Mouse (Mus musculus): ENCODE measurements around the gene Gxylt1. TPM values are rescaled to one million over a fixed set of nuclear protein-coding genes. Genes with fewer than 3 reads are reported as not detected.

The Gxylt1 gene
- polyA plus RNA-seq, 1 experiment from 2014 or later = 4.3 TPM

- H3K4me3 ChIP-seq (ENCODE audit: low read length) = no peak overlapping the region
- H3K9ac ChIP-seq (ENCODE audit: low read depth, low read length) = no peak overlapping the region
- H3K27ac ChIP-seq (ENCODE audit: low read depth, low read length) = no peak overlapping the region
- peaks cover 4% of the 10 kb centered on the region; the same call in 1 of the 2 replicates for H3K4me1 ChIP-seq (ENCODE audit: control insufficient read depth, insufficient read depth, low read depth, low read length)
- no peaks in the 10 kb centered on the region for H3K27me3 ChIP-seq (replicated peaks; ENCODE audit: control insufficient read depth, insufficient read depth, low read length)
- no peak for ATAC-seq
- no peaks in the 10 kb centered on the region for H3K9me3 ChIP-seq (ENCODE audit: control insufficient read depth, low read length)
- WGBS = 63% methylated on average over 16 of the region's 16 CpGs
- H3K36me3 ChIP-seq (ENCODE audit: control insufficient read depth, insufficient read depth, low read length) = no peaks in the 10 kb centered on the region
- H3K4me2 ChIP-seq (ENCODE audit: low read length) = no peak overlapping the region
Measured at GRCm38 (mm10) chr15:93266361-93266760, 8.6 kb downstream of the Gxylt1 start.

- Histone ChIP-seq H3K27ac (ENCODE audit: low read depth, low read length) (no peak overlapping the region), H3K4me1 (ENCODE audit: control insufficient read depth, insufficient read depth, low read depth, low read length) (peaks cover 4% of the 10 kb centered on the region; the same call in 1 of the 2 replicates), H3K27me3 (replicated peaks; ENCODE audit: control insufficient read depth, insufficient read depth, low read length) (no peaks in the 10 kb centered on the region), H3K9me3 (ENCODE audit: control insufficient read depth, low read length) (no peaks in the 10 kb centered on the region), H3K4me3 (ENCODE audit: low read length) (no peak overlapping the region), H3K36me3 (ENCODE audit: control insufficient read depth, insufficient read depth, low read length) (no peaks in the 10 kb centered on the region), H3K9ac (ENCODE audit: low read depth, low read length) (no peak overlapping the region), H3K4me2 (ENCODE audit: low read length) (no peak overlapping the region)
- whole genome bisulfite sequencing = 41% methylated on average over 2 of the region's 2 CpGs
- ATAC-seq = no peak
Measured at GRCm38 (mm10) chr15:93265728-93266127, 9.3 kb downstream of the Gxylt1 start.

GRCm38 (mm10) chr15:93265231-93265630 lies 9.7 kb downstream of the Gxylt1 start:
- Histone ChIP-seq H3K4me3 (ENCODE audit: low read length) (no peak overlapping the region), H3K27ac (ENCODE audit: low read depth, low read length) (no peak overlapping the region), H3K9me3 (ENCODE audit: control insufficient read depth, low read length) (no peaks in the 10 kb centered on the region), H3K36me3 (ENCODE audit: control insufficient read depth, insufficient read depth, low read length) (no peaks in the 10 kb centered on the region), H3K4me1 (ENCODE audit: control insufficient read depth, insufficient read depth, low read depth, low read length) (peaks cover 4% of the 10 kb centered on the region; the same call in 1 of the 2 replicates), H3K27me3 (replicated peaks; ENCODE audit: control insufficient read depth, insufficient read depth, low read length) (no peaks in the 10 kb centered on the region), H3K9ac (ENCODE audit: low read depth, low read length) (no peak overlapping the region), H3K4me2 (ENCODE audit: low read length) (no peak overlapping the region)
- 90% methylated on average over 3 of the region's 3 CpGs for WGBS
- no peak for ATAC-seq

- H3K9me3 ChIP-seq (ENCODE audit: control insufficient read depth, low read length) = no peaks in the 10 kb centered on the region
- H3K27me3 ChIP-seq (replicated peaks; ENCODE audit: control insufficient read depth, insufficient read depth, low read length) = no peaks in the 10 kb centered on the region
- H3K9ac ChIP-seq (ENCODE audit: low read depth, low read length) = no peak overlapping the region
- peaks cover 4% of the 10 kb centered on the region; the same call in 1 of the 2 replicates for H3K4me1 ChIP-seq (ENCODE audit: control insufficient read depth, insufficient read depth, low read depth, low read length)
- no peak overlapping the region for H3K4me3 ChIP-seq (ENCODE audit: low read length)
- WGBS = 85% methylated on average over 3 of the region's 3 CpGs
- H3K36me3 ChIP-seq (ENCODE audit: control insufficient read depth, insufficient read depth, low read length) = no peaks in the 10 kb centered on the region
- no peak for ATAC-seq
- H3K4me2 ChIP-seq (ENCODE audit: low read length) = no peak overlapping the region
- H3K27ac ChIP-seq (ENCODE audit: low read depth, low read length) = no peak overlapping the region
Measured at GRCm38 (mm10) chr15:93264221-93264620, 10.8 kb downstream of the Gxylt1 start.

- Histone ChIP-seq H3K36me3 (ENCODE audit: control insufficient read depth, insufficient read depth, low read length) (no peaks in the 10 kb centered on the region), H3K4me2 (ENCODE audit: low read length) (no peak overlapping the region), H3K4me3 (ENCODE audit: low read length) (no peak overlapping the region), H3K27ac (ENCODE audit: low read depth, low read length) (no peak overlapping the region), H3K4me1 (ENCODE audit: control insufficient read depth, insufficient read depth, low read depth, low read length) (peaks cover 4% of the 10 kb centered on the region; the same call in 1 of the 2 replicates), H3K27me3 (replicated peaks; ENCODE audit: control insufficient read depth, insufficient read depth, low read length) (no peaks in the 10 kb centered on the region), H3K9ac (ENCODE audit: low read depth, low read length) (no peak overlapping the region), H3K9me3 (ENCODE audit: control insufficient read depth, low read length) (no peaks in the 10 kb centered on the region)
- no peak for ATAC-seq
- 91% methylated on average over 7 of the region's 7 CpGs for WGBS
Measured at GRCm38 (mm10) chr15:93263566-93263965, 11.4 kb downstream of the Gxylt1 start.

- 74% methylated on average over 5 of the region's 5 CpGs for WGBS
Measured at GRCm38 (mm10) chr15:93262818-93263217, 12.2 kb downstream of the Gxylt1 start.

GRCm38 (mm10) chr15:93262274-93262673 lies 12.7 kb downstream of the Gxylt1 start:
- no peak for ATAC-seq
- H3K4me2 ChIP-seq (ENCODE audit: low read length) = no peak overlapping the region
- no peaks in the 10 kb centered on the region for H3K27me3 ChIP-seq (replicated peaks; ENCODE audit: control insufficient read depth, insufficient read depth, low read length)
- no peak overlapping the region for H3K4me3 ChIP-seq (ENCODE audit: low read length)
- H3K36me3 ChIP-seq (ENCODE audit: control insufficient read depth, insufficient read depth, low read length) = peaks cover 2% of the 10 kb centered on the region; the same call in 1 of the 2 replicates
- H3K27ac ChIP-seq (ENCODE audit: low read depth, low read length) = no peak overlapping the region
- WGBS = 85% methylated on average over 5 of the region's 5 CpGs
- no peak overlapping the region for H3K9ac ChIP-seq (ENCODE audit: low read depth, low read length)
- H3K9me3 ChIP-seq (ENCODE audit: control insufficient read depth, low read length) = no peaks in the 10 kb centered on the region
- peaks cover 4% of the 10 kb centered on the region; the same call in 1 of the 2 replicates for H3K4me1 ChIP-seq (ENCODE audit: control insufficient read depth, insufficient read depth, low read depth, low read length)

More at GRCm38 (mm10) chr15:93262818-93263217, 12.2 kb downstream of the Gxylt1 start:
- ATAC-seq = no peak
- no peak overlapping the region for H3K27ac ChIP-seq (ENCODE audit: low read depth, low read length)
- H3K4me2 ChIP-seq (ENCODE audit: low read length) = no peak overlapping the region
- no peaks in the 10 kb centered on the region for H3K27me3 ChIP-seq (replicated peaks; ENCODE audit: control insufficient read depth, insufficient read depth, low read length)
- H3K4me1 ChIP-seq (ENCODE audit: control insufficient read depth, insufficient read depth, low read depth, low read length) = peaks cover 4% of the 10 kb centered on the region; the same call in 1 of the 2 replicates
- H3K9me3 ChIP-seq (ENCODE audit: control insufficient read depth, low read length) = no peaks in the 10 kb centered on the region
- no peak overlapping the region for H3K9ac ChIP-seq (ENCODE audit: low read depth, low read length)
- no peaks in the 10 kb centered on the region for H3K36me3 ChIP-seq (ENCODE audit: control insufficient read depth, insufficient read depth, low read length)
- H3K4me3 ChIP-seq (ENCODE audit: low read length) = no peak overlapping the region

- no peak overlapping the region for H3K4me2 ChIP-seq (ENCODE audit: low read length)
- peaks cover 7% of the 10 kb centered on the region for H3K36me3 ChIP-seq (ENCODE audit: control insufficient read depth, insufficient read depth, low read length)
- ATAC-seq = no peak
- H3K27me3 ChIP-seq (replicated peaks; ENCODE audit: control insufficient read depth, insufficient read depth, low read length) = no peaks in the 10 kb centered on the region
- no peak overlapping the region for H3K27ac ChIP-seq (ENCODE audit: low read depth, low read length)
- no peak overlapping the region for H3K4me3 ChIP-seq (ENCODE audit: low read length)
- H3K9me3 ChIP-seq (ENCODE audit: control insufficient read depth, low read length) = no peaks in the 10 kb centered on the region
- no peaks in the 10 kb centered on the region for H3K4me1 ChIP-seq (ENCODE audit: control insufficient read depth, insufficient read depth, low read depth, low read length)
- H3K9ac ChIP-seq (ENCODE audit: low read depth, low read length) = no peak overlapping the region
- WGBS = 72% methylated on average over 8 of the region's 8 CpGs
Measured at GRCm38 (mm10) chr15:93259933-93260332, 15.0 kb downstream of the Gxylt1 start.

- Histone ChIP-seq H3K4me3 (ENCODE audit: low read length) (no peak overlapping the region), H3K36me3 (ENCODE audit: control insufficient read depth, insufficient read depth, low read length) (peaks cover 7% of the 10 kb centered on the region), H3K4me1 (ENCODE audit: control insufficient read depth, insufficient read depth, low read depth, low read length) (no peaks in the 10 kb centered on the region), H3K4me2 (ENCODE audit: low read length) (no peak overlapping the region), H3K27me3 (replicated peaks; ENCODE audit: control insufficient read depth, insufficient read depth, low read length) (no peaks in the 10 kb centered on the region), H3K27ac (ENCODE audit: low read depth, low read length) (no peak overlapping the region), H3K9me3 (ENCODE audit: control insufficient read depth, low read length) (no peaks in the 10 kb centered on the region), H3K9ac (ENCODE audit: low read depth, low read length) (no peak overlapping the region)
- ATAC-seq = no peak
- 85% methylated on average over 10 of the region's 10 CpGs for WGBS
Measured at GRCm38 (mm10) chr15:93255295-93255694, 19.7 kb downstream of the Gxylt1 start.

- Histone ChIP-seq H3K36me3 (ENCODE audit: control insufficient read depth, insufficient read depth, low read length) (peaks cover 7% of the 10 kb centered on the region), H3K9ac (ENCODE audit: low read depth, low read length) (no peak overlapping the region), H3K4me3 (ENCODE audit: low read length) (no peak overlapping the region), H3K4me2 (ENCODE audit: low read length) (no peak overlapping the region), H3K27me3 (replicated peaks; ENCODE audit: control insufficient read depth, insufficient read depth, low read length) (no peaks in the 10 kb centered on the region), H3K4me1 (ENCODE audit: control insufficient read depth, insufficient read depth, low read depth, low read length) (no peaks in the 10 kb centered on the region), H3K27ac (ENCODE audit: low read depth, low read length) (no peak overlapping the region), H3K9me3 (ENCODE audit: control insufficient read depth, low read length) (no peaks in the 10 kb centered on the region)
- ATAC-seq = no peak
- 79% methylated on average over 8 of the region's 8 CpGs for WGBS
Measured at GRCm38 (mm10) chr15:93253172-93253571, 21.8 kb downstream of the Gxylt1 start.
